Comparison of ENCODE assay signal across 13 mouse cellular contexts in genomic region chrX:167719564-167719981, GRCm38 (mm10).
DNase-seq lines count a peak whose midpoint lies in the region; ATAC-seq lines count a peak whose summit lies in the region.
"Had no signal": no experiment of that assay in that cellular context is flagged by ENCODE, and none has a peak within 500 bp of the region (broad histone marks: within the 10 kb centered on the region; RNA-seq: fewer than 3 reads in every experiment).

No protein-coding gene starts in this region.

- H3K27ac ChIP-seq in hindbrain, embryonic 16.5 days (ENCODE audit: low read depth, low read length) = no peak overlapping the region
- no peak overlapping the region for H3K27ac ChIP-seq in hindbrain, embryonic 13.5 days
- no peak overlapping the region for H3K27ac ChIP-seq in embryonic facial prominence, embryonic 14.5 days (replicated peaks; ENCODE audit: low read depth, low read length)
- H3K27ac ChIP-seq: embryonic facial prominence, embryonic 12.5 days had no signal

- H3K27me3 ChIP-seq in hindbrain, embryonic 16.5 days (replicated peaks; ENCODE audit: control insufficient read depth, insufficient read depth, low read length) = 0 out of 2 replicates have a peak, but pooled peaks cover 4% of the 10 kb centered on the region
- peaks cover 63% of the 10 kb centered on the region for H3K27me3 ChIP-seq in hindbrain, embryonic 13.5 days
- peaks cover 16% of the 10 kb centered on the region for H3K27me3 ChIP-seq in embryonic facial prominence, embryonic 14.5 days (replicated peaks; ENCODE audit: control insufficient read depth, insufficient read depth, low read length)
- H3K27me3 ChIP-seq: CH12.LX had no signal

- no peak overlapping the region for H3K9ac ChIP-seq in hindbrain, embryonic 16.5 days (ENCODE audit: low read depth, low read length)
- H3K9ac ChIP-seq in hindbrain, embryonic 13.5 days = no peak overlapping the region
- H3K9ac ChIP-seq in embryonic facial prominence, embryonic 14.5 days (ENCODE audit: low read depth, low read length) = no peak overlapping the region
- H3K9ac ChIP-seq: embryonic facial prominence, embryonic 12.5 days; lung, embryonic 14.5 days had no signal

- no peaks in the 10 kb centered on the region for H3K4me1 ChIP-seq in hindbrain, embryonic 16.5 days (ENCODE audit: control insufficient read depth, insufficient read depth, low read depth, low read length)
- no peaks in the 10 kb centered on the region for H3K4me1 ChIP-seq in hindbrain, embryonic 13.5 days (replicated peaks)
- H3K4me1 ChIP-seq in embryonic facial prominence, embryonic 14.5 days (ENCODE audit: control insufficient read depth, insufficient read depth, low read length) = no peaks in the 10 kb centered on the region
- H3K4me1 ChIP-seq: embryonic facial prominence, embryonic 12.5 days had no signal

- 86% methylated on average over 3 of the region's 3 CpGs for WGBS in hindbrain, embryonic 16.5 days
- WGBS in hindbrain, embryonic 13.5 days = 86% methylated on average over 3 of the region's 3 CpGs
- 65% methylated on average over 3 of the region's 3 CpGs for WGBS in embryonic facial prominence, embryonic 14.5 days

- H3K4me2 ChIP-seq in hindbrain, embryonic 16.5 days (ENCODE audit: low read length) = no peak overlapping the region
- H3K4me2 ChIP-seq in hindbrain, embryonic 13.5 days = no peak overlapping the region
- H3K4me2 ChIP-seq in embryonic facial prominence, embryonic 14.5 days (ENCODE audit: low read depth, low read length) = no peak overlapping the region
- H3K4me2 ChIP-seq: embryonic facial prominence, embryonic 12.5 days; lung, embryonic 14.5 days had no signal

- H3K36me3 ChIP-seq in hindbrain, embryonic 16.5 days (ENCODE audit: control insufficient read depth, insufficient read depth, low read length) = no peaks in the 10 kb centered on the region
- H3K36me3 ChIP-seq in hindbrain, embryonic 13.5 days = no peaks in the 10 kb centered on the region
- no peaks in the 10 kb centered on the region for H3K36me3 ChIP-seq in embryonic facial prominence, embryonic 14.5 days (ENCODE audit: control insufficient read depth, insufficient read depth, low read length)
- H3K36me3 ChIP-seq: embryonic facial prominence, embryonic 12.5 days had no signal

- peak; percentile 3 for DNase-seq in cerebellum, adult 8-10 months
- DNase-seq in embryonic facial prominence, embryonic 14.5 days (ENCODE audit: low spot score) = peak; percentile 11
- peak; percentile 40 for DNase-seq in kidney, postnatal 14 days
- no peak for DNase-seq in right cerebral cortex, postnatal 10 days (ENCODE audit: low spot score in 2 of 2)
- no peak for DNase-seq in layer of hippocampus, postnatal 10 days (ENCODE audit: low spot score in 2 of 2)
- DNase-seq: retina, postnatal 1 day; thymus, postnatal 25 days had no signal

- no peaks in the 10 kb centered on the region for H3K9me3 ChIP-seq in hindbrain, embryonic 16.5 days (ENCODE audit: control insufficient read depth, low read length)
- H3K9me3 ChIP-seq in hindbrain, embryonic 13.5 days = no peaks in the 10 kb centered on the region
- no peaks in the 10 kb centered on the region for H3K9me3 ChIP-seq in embryonic facial prominence, embryonic 14.5 days (ENCODE audit: control insufficient read depth, low read length)
- H3K9me3 ChIP-seq: embryonic facial prominence, embryonic 12.5 days had no signal

- no peak overlapping the region for H3K4me3 ChIP-seq in hindbrain, embryonic 16.5 days (ENCODE audit: low read length)
- H3K4me3 ChIP-seq in hindbrain, embryonic 13.5 days = no peak overlapping the region
- H3K4me3 ChIP-seq in embryonic facial prominence, embryonic 14.5 days (ENCODE audit: low read depth, low read length) = no peak overlapping the region
- H3K4me3 ChIP-seq: embryonic facial prominence, embryonic 12.5 days had no signal

- ATAC-seq in hindbrain, embryonic 16.5 days = peak; percentile 48; the same call in 1 of the 2 replicates
- no peak for ATAC-seq in hindbrain, embryonic 13.5 days (ENCODE audit: low FRiP score)
- peak; percentile 67; the same call in 1 of the 2 replicates for ATAC-seq in embryonic facial prominence, embryonic 14.5 days (ENCODE audit: low read depth)
- ATAC-seq: forebrain, embryonic 16.5 days had no signal

Comparison
In these comparisons a context has a peak if more than half of its experiments do, and no peak if none do; other contexts are left out.
1. DNase-seq: peak in cerebellum, adult 8-10 months (single experiment), embryonic facial prominence, embryonic 14.5 days (single experiment) and kidney, postnatal 14 days (single experiment); none in right cerebral cortex, postnatal 10 days (0 of 2) and layer of hippocampus, postnatal 10 days (0 of 2).